Mouse (Mus musculus) cerebellum, adult 2 months (tissue): ENCODE measurements at regions not wholly inside any gene's neighbourhood (a gene's known extent, or its start where the extent isn't known, plus 50 kb on each side); places are given as distances from the start of the nearest gene placed in this dataset.

Source experiments
- CTCF ChIP-seq: fragments of 200-500 bp; IDR thresholded peaks from 2 replicates; pipeline ENCODE4 v1.5.1; 2011; ENCODE audit warnings: low read depth, mild to moderate bottlenecking, control low read depth, low read length, moderate library complexity, borderline replicate concordance; ENCODE audit not compliant: insufficient read depth
- POLR2A ChIP-seq: fragments of 200-500 bp; IDR thresholded peaks from 2 replicates; pipeline ENCODE4 v1.6.1; 2011; ENCODE audit warnings: low read length, control low read depth, borderline replicate concordance; ENCODE audit not compliant: insufficient read depth

- no peak for TF ChIP-seq CTCF
- no peak for TF ChIP-seq POLR2A
These were observed 69.1 kb upstream of the Eed start for GRCm38 (mm10) chr7:90049831-90050237.
